Mouse (Mus musculus): ENCODE results near the gene Kcna10.

The Kcna10 gene

GRCm38 (mm10) chr3:107241389-107242094 is 58.7 kb downstream of the Kcna10 start:
- no peak for DNase-seq (ENCODE audit: low spot score in 2 of 2)

Measured in cerebellum, postnatal 4 days (tissue).